Mouse (Mus musculus) kidney, postnatal 0 days (tissue): Measurements from ENCODE around the gene Pparg. TPM values are rescaled to one million over a fixed set of nuclear protein-coding genes. Genes with fewer than 3 reads are reported as not detected.
A peak's percentile ranks its signal among the peaks of the same experiment; 100 is the strongest.

Source experiments
- ATAC-seq: fragments of 200-750 bp; cut with Nextera tagmentation; replicated peaks from 2 replicates; pipeline ENCODE4 v1.8.0; 2017; ENCODE audit warnings: low read depth, moderate number of reproducible peaks, moderate TSS enrichment, moderate library complexity; ENCODE audit not compliant: low FRiP score
- DNase-seq: peaks from one replicate; pipeline ENCODE4 v3.0.0-alpha.2; 2016; ENCODE audit warnings: low spot score
- H3K27ac ChIP-seq: fragments of 300-500 bp; sonication (generic); 2 replicates; pipeline ENCODE4 v1.5.1; 2014; ENCODE audit warnings: mild to moderate bottlenecking
- H3K27me3 ChIP-seq: fragments of 300-500 bp; sonication (generic); 2 replicates; pipeline ENCODE4 v1.6.1; 2014; ENCODE audit warnings: low read length, mixed read lengths; ENCODE audit not compliant: insufficient read depth
- H3K36me3 ChIP-seq: fragments of 300-500 bp; sonication (generic); 2 replicates; pipeline ENCODE4 v1.6.1; 2014; ENCODE audit warnings: low read length, mixed read lengths; ENCODE audit not compliant: insufficient read depth
- H3K4me1 ChIP-seq: fragments of 300-500 bp; sonication (generic); replicated peaks from 2 replicates; pipeline ENCODE4 v1.6.1; 2014; ENCODE audit warnings: antibody characterized with exemption, low read length, mixed read lengths; ENCODE audit not compliant: insufficient read depth
- H3K4me2 ChIP-seq: fragments of 300-500 bp; sonication (generic); 2 replicates; pipeline ENCODE4 v1.6.1; 2014; ENCODE audit warnings: mild to moderate bottlenecking, low read length, moderate library complexity, mixed read lengths
- H3K4me3 ChIP-seq: fragments of 300-500 bp; sonication (generic); replicated peaks from 2 replicates; pipeline ENCODE4 v1.5.1; 2014; ENCODE audit warnings: low read depth, low read length
- H3K9ac ChIP-seq: fragments of 300-500 bp; sonication (generic); 2 replicates; pipeline ENCODE4 v1.6.1; 2014; ENCODE audit warnings: low read depth, low read length
- H3K9me3 ChIP-seq: fragments of 300-500 bp; sonication (generic); replicated peaks from 2 replicates; pipeline ENCODE4 v1.6.1; 2016; ENCODE audit warnings: low read length, inconsistent platforms, mixed read lengths
- CTCF ChIP-seq: IDR thresholded peaks from 2 replicates; pipeline ENCODE4 v1.5.1; 2016; ENCODE audit warnings: antibody characterized with exemption, low read depth, mild to moderate bottlenecking, moderate library complexity
- WGBS: fragments of 180-500 bp; shearing (Covaris S2); extraction: QIAGEN DNeasy Blood & Tissue Kit; methylation state at CpG from one replicate; pipeline ENCODE4 v1.1.7; 2014; 5-methylcytosine and 5-hydroxymethylcytosine counted together
- polyA plus RNA-seq: library from polyadenylated mRNA; unstranded; fragments of >200 nt; fragmentation: Nextera tagmentation; extraction: Ambion mirVana; gene quantifications from 2 replicates; pipeline ENCODE4 v1.2.1, GENCODE M21; 2015

Gene Pparg
- polyA plus RNA-seq, 1 experiment from 2014 or later = 8.0 TPM

GRCm38 (mm10) chr6:115493824-115494223 is 133.1 kb downstream of the Pparg start:
- DNase-seq = no peak
- Histone ChIP-seq H3K4me2 (no peak overlapping the region), H3K9me3 (no peaks in the 10 kb centered on the region), H3K4me1 (no peaks in the 10 kb centered on the region), H3K27ac (no peak overlapping the region), H3K9ac (no peak overlapping the region), H3K4me3 (no peak overlapping the region), H3K27me3 (no peaks in the 10 kb centered on the region), H3K36me3 (no peaks in the 10 kb centered on the region)
- no peak for ATAC-seq
- no peak for TF ChIP-seq CTCF

- no peaks in the 10 kb centered on the region for H3K36me3 ChIP-seq
- 75% methylated on average over 14 of the region's 14 CpGs for WGBS
- no peak overlapping the region for H3K9ac ChIP-seq
- no peak for TF ChIP-seq CTCF
- no peak for ATAC-seq
- H3K27me3 ChIP-seq = no peaks in the 10 kb centered on the region
- H3K27ac ChIP-seq = no peak overlapping the region
- H3K9me3 ChIP-seq = no peaks in the 10 kb centered on the region
- no peak overlapping the region for H3K4me2 ChIP-seq
- H3K4me3 ChIP-seq = no peak overlapping the region
- H3K4me1 ChIP-seq = 0 out of 2 replicates have a peak, but pooled peaks cover 2% of the 10 kb centered on the region
- no peak for DNase-seq
Measured at GRCm38 (mm10) chr6:115499540-115499939, 138.8 kb downstream of the Pparg start.

GRCm38 (mm10) chr6:115500234-115500633 is 139.5 kb downstream of the Pparg start:
- 0 out of 2 replicates have a peak, but pooled peaks cover 2% of the 10 kb centered on the region for H3K4me1 ChIP-seq
- no peaks in the 10 kb centered on the region for H3K27me3 ChIP-seq
- no peak for TF ChIP-seq CTCF
- H3K4me2 ChIP-seq = no peak overlapping the region
- no peak overlapping the region for H3K9ac ChIP-seq
- DNase-seq = no peak
- H3K27ac ChIP-seq = no peak overlapping the region
- no peak overlapping the region for H3K4me3 ChIP-seq
- H3K36me3 ChIP-seq = no peaks in the 10 kb centered on the region
- 84% methylated on average over 10 of the region's 10 CpGs for WGBS
- ATAC-seq = no peak
- no peaks in the 10 kb centered on the region for H3K9me3 ChIP-seq

- Histone ChIP-seq H3K9me3 (no peaks in the 10 kb centered on the region), H3K4me1 (0 out of 2 replicates have a peak, but pooled peaks cover 2% of the 10 kb centered on the region), H3K9ac (no peak overlapping the region), H3K27me3 (no peaks in the 10 kb centered on the region), H3K4me2 (no peak overlapping the region), H3K27ac (no peak overlapping the region), H3K4me3 (no peak overlapping the region), H3K36me3 (no peaks in the 10 kb centered on the region)
- 68% methylated on average over 3 of the region's 3 CpGs for WGBS
- TF ChIP-seq CTCF = no peak
- ATAC-seq (no peak), DNase-seq (no peak)
Measured at GRCm38 (mm10) chr6:115501131-115501530, 140.4 kb downstream of the Pparg start.

GRCm38 (mm10) chr6:115503038-115503437 is 142.3 kb downstream of the Pparg start:
- DNase-seq (no peak), ATAC-seq (no peak)
- WGBS = 91% methylated on average over 4 of the region's 4 CpGs
- TF ChIP-seq CTCF = no peak
- no peak overlapping the region for H3K27ac ChIP-seq
- no peaks in the 10 kb centered on the region for H3K9me3 ChIP-seq
- no peak overlapping the region for H3K9ac ChIP-seq
- H3K27me3 ChIP-seq = no peaks in the 10 kb centered on the region
- no peaks in the 10 kb centered on the region for H3K36me3 ChIP-seq
- H3K4me3 ChIP-seq = no peak overlapping the region
- no peak overlapping the region for H3K4me2 ChIP-seq
- 0 out of 2 replicates have a peak, but pooled peaks cover 2% of the 10 kb centered on the region for H3K4me1 ChIP-seq

GRCm38 (mm10) chr6:115503549-115504159 is 142.9 kb downstream of the Pparg start:
- no peaks in the 10 kb centered on the region for H3K36me3 ChIP-seq
- no peaks in the 10 kb centered on the region; the same call in 1 of the 2 replicates for H3K9me3 ChIP-seq
- no peak overlapping the region for H3K4me3 ChIP-seq
- no peak for DNase-seq
- peak; percentile 67 for ATAC-seq
- H3K4me2 ChIP-seq = no peak overlapping the region
- 74% methylated on average over 10 of the region's 10 CpGs for WGBS
- no peak for TF ChIP-seq CTCF
- H3K27ac ChIP-seq = peak overlapping the region; percentile 54; the same call in 1 of the 2 replicates
- H3K4me1 ChIP-seq = 0 out of 2 replicates have a peak, but pooled peaks cover 2% of the 10 kb centered on the region
- no peak overlapping the region for H3K9ac ChIP-seq
- H3K27me3 ChIP-seq = no peaks in the 10 kb centered on the region
